Mouse (Mus musculus): ENCODE data around the gene Olfr1150-ps1.

Gene Olfr1150-ps1

GRCm38 (mm10) chr2:87843693-87844092 lies at the start of gene Olfr1150-ps1:
Gene Olfr1150-ps1, plus strand, starts transcription at chr2:87843993.
- no peak for DNase-seq

- DNase-seq, result no peak
Observed at GRCm38 (mm10) chr2:87800292-87800691, 43.5 kb upstream of the Olfr1150-ps1 start, which contains the start of gene Olfr1143. Gene Olfr1143, plus strand, starts transcription at chr2:87800592.

- no peak for DNase-seq
Observed at GRCm38 (mm10) chr2:87809522-87809921, 34.3 kb upstream of the Olfr1150-ps1 start, which contains the start of gene Olfr1145. Gene Olfr1145, plus strand, starts transcription at chr2:87809822.

GRCm38 (mm10) chr2:87830233-87830632 lies 13.6 kb upstream of the Olfr1150-ps1 start, which contains the start of gene Olfr1148:
Gene Olfr1148, plus strand, starts transcription at chr2:87830533.
- no peak for DNase-seq

- no peak for DNase-seq
Observed at GRCm38 (mm10) chr2:87855562-87855961, 11.8 kb downstream of the Olfr1150-ps1 start, which contains the start of gene Olfr1151. Gene Olfr1151, plus strand, starts transcription at chr2:87855862.

- no peak for DNase-seq
Observed at GRCm38 (mm10) chr2:87866192-87866591, 22.4 kb downstream of the Olfr1150-ps1 start, which contains the start of gene Olfr1152. Gene Olfr1152, plus strand, starts transcription at chr2:87866492.

GRCm38 (mm10) chr2:87894662-87895061 lies 50.9 kb downstream of the Olfr1150-ps1 start, which contains the start of gene Olfr1153:
Gene Olfr1153, plus strand, starts transcription at chr2:87894962.
- DNase-seq, result no peak

All from cerebellum, postnatal 14 days (tissue).